Mouse (Mus musculus) common myeloid progenitor, adult 5-6 weeks (primary cell): ENCODE measurements around the gene Slc25a28. TPM values are rescaled to one million over a fixed set of nuclear protein-coding genes. Genes with fewer than 3 reads are reported as not detected.
A peak's percentile ranks its signal among the peaks of the same experiment; 100 is the strongest.

Source experiments
- ATAC-seq: replicated peaks from 2 replicates; pipeline ENCODE4 v1.8.0; 2016; ENCODE audit warnings: low read depth, mild to moderate bottlenecking, moderate TSS enrichment, inconsistent platforms; ENCODE audit not compliant: poor library complexity, severe bottlenecking
- total RNA-seq: library from RNA; stranded (forward); fragments of 200-1000, 187-1606 nt; gene quantifications from 2 replicates; pipeline ENCODE4 v1.2.3, GENCODE M21; 2017

Slc25a28 gene
- total RNA-seq, 1 experiment from 2014 or later, result 38.3 TPM

- ATAC-seq, result no peak
Measured at GRCm38 (mm10) chr19:43647261-43647660, 27.4 kb downstream of the Slc25a28 start.

GRCm38 (mm10) chr19:43646852-43647251, 27.8 kb downstream of the Slc25a28 start:
- ATAC-seq, result no peak

- peak; percentile 62 for ATAC-seq
Measured at GRCm38 (mm10) chr19:43645508-43645907, 29.2 kb downstream of the Slc25a28 start.

DNA sequence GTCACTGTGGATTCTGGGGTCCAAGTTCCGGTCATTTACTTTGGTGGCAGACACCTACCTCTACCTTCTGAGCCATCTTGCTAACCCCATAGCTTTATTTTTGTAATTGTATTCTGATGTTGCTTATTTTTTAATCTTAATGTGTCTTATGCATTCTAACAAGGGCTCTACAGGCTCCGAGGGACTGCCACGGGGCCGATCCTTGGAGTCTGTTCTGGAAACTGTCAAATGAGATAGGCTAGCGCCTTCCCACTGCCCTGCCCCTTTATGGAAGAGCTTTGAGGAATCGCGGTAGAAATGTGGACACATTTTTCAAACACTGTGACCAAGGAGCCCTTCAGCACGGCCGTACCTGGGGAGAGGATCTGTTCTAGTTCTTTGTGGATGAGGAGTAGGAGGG, 31.8 kb downstream of the Slc25a28 start:
- no peak for ATAC-seq

GRCm38 (mm10) chr19:43641833-43642232, 32.8 kb downstream of the Slc25a28 start:
- no peak for ATAC-seq

- peak; percentile 99 for ATAC-seq
Measured at GRCm38 (mm10) chr19:43630466-43631251, 44.0 kb downstream of the Slc25a28 start.

DNA sequence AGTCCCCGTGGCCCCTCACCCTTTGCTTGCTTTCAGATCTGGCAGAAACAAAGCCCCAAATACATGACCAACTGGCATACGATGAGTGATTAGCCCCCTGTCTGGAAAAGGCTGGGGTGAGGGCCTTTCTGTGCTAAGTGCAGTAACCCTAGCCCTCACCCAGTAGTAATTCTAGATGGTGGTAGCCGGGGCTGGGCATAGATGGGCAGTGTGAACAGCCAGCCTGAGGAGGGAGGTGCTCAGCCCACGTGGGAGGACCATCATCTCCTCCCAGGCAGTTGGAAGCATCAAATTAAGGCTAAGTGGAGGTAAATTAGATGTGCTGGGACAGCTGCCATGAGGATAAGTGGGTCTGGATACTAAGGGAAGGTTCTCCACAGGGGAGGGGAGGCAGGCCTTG, 45.6 kb downstream of the Slc25a28 start:
- no peak for ATAC-seq

- ATAC-seq, result no peak
Measured at GRCm38 (mm10) chr19:43627345-43627744, 47.3 kb downstream of the Slc25a28 start.

- no peak for ATAC-seq
Measured at GRCm38 (mm10) chr19:43626160-43626559, 48.5 kb downstream of the Slc25a28 start.

GRCm38 (mm10) chr19:43623913-43624312, 50.8 kb downstream of the Slc25a28 start:
- peak; percentile 99 for ATAC-seq

DNA sequence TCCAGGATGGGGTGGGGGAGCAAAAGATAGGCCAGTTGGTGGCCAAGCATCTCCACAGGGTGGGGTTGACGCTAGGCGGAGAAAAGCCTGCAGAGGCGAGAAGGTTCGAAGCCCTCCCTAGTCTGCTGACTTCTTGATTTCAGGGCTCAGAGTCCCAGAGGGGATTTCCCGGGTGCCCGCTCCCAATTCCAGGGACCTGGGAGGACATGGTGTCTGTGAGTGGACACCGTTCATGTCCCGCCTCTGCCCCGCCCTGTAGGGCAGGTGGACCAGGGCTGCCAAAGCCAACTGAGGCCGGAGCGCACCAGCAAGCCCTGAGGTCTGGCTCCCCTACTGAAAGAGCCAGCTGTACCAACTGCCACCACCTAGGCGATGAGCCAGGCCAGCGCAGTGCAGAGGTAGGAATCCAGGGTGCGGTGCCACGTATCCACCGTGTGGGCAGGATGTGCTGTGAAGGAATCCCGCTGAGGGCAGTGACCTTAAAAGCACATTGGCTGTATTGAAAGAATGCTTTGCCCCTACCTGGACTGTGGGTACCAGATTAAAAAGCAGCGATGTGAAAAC, 54.7 kb downstream of the Slc25a28 start:
- no peak for ATAC-seq

DNA sequence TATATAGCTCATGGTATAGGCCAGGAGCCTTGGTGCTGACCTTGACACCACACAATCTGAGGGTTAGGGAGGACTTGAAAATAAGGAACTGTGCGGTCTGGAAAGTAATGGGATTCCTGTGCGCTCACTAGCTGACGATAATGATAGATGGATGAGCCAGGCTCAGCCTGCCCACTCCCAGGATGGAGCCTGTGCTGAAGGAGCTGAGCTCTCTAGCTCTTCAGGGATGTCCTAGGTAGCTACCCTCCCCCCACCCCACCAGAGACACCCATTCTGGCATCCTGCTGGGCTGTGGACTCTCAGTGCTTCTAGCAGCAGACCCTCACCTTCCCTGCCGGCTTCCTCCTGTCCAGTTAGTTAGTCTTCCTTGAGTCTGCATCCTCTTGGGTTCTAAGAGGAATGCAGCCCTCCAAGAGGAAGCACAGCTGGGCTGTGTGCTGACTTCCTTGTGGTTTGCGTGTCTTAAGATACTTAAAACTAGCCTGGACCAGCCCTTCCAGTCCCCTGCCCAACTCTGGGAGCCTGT, 56.1 kb downstream of the Slc25a28 start:
- ATAC-seq, result no peak

GRCm38 (mm10) chr19:43617761-43618349, 56.8 kb downstream of the Slc25a28 start:
- no peak for ATAC-seq

DNA sequence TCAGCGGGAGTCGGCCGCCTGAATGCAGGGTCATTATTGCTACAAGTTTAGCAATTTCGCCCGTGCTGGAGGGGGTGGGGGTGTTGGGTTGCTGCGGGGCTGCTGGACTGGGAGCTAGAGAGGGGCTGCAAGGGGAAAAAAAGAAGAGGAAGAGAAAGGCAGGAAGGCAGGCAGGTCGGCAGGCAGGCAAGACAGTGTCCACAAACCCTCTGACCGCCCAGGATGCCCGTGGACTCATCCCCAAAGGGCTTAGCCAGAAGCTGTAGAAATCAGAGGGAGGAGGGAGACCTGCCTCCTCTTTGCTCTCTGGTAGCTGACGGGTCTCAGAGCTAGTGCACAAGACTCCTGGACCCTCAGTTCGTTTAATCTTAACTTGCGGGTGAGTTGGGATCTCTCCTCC, 57.8 kb downstream of the Slc25a28 start:
- ATAC-seq, result no peak

DNA sequence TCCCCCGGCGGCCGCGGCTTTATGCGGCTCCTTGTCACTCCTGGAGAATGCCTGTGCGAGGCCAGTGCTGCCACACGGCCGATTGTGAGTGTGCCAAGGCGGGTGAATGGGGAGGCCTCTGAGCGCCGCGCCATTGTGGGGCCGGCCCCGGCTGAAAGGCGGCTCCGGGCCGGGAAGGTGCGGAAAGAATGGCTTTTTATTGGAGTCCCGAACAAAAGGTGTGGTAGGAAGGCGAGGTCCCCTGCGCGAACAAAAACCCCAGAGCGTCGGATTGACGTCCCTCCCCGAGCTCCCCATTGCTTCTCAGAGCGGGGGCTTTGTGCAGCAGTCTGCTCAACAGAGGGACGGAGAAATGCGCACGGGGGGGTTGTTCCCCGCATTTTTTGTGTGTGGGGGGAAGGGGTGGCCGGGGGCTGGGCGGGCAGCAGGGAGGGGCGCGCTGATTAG, 58.2 kb downstream of the Slc25a28 start:
- ATAC-seq, result no peak

DNA sequence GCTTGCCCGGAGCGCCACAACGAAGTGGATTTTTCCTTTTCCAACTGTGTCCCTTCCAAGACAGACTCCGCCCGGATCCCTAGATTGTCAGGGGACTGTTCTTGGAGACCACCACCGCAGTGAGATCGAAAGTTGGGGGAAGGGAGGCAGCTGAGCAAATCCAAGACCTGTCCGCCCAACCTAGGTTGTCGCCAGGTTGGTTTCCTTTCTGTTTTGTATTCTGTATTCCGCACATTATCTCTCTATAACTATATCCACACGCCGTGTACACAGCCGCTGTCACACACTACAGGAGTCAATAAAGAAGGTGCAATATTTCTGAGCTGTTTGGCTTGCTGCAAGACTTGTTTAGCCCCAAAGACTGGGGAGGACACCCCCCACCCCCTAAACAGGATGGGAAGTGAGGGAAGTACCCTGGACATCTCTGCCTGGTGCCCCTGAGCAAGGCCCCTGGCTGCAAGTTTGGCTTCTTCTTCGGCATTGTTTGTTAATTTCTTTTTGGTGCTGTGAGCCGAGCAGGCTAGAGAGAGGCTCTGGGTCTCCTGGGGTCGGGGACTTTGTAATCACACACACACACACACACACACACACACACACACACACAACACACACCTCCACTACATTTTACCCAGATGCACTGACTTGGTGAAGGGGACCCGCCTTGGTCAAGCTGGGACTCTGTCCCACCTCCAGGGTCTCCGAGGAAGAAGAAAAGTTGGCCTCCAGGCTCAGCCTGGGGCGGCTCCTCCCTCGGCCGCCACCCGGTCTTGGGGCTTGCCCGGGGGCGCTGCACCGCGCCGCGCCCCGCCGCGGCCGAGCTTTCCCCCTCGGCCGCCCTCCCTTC, 58.9 kb downstream of the Slc25a28 start:
- no peak for ATAC-seq

- no peak for ATAC-seq
Measured at GRCm38 (mm10) chr19:43615074-43615445, 59.6 kb downstream of the Slc25a28 start.

GRCm38 (mm10) chr19:43614341-43615073, 60.2 kb downstream of the Slc25a28 start:
- ATAC-seq, result no peak
